Mouse (Mus musculus) embryonic facial prominence, embryonic 11.5 days (tissue): ENCODE data around the gene Arl9. TPM values are rescaled to one million over a fixed set of nuclear protein-coding genes. Genes with fewer than 3 reads are reported as not detected.

ENCODE experiments used
- ATAC-seq: fragments of 200-750 bp; cut with Nextera tagmentation; replicated peaks from 2 replicates; pipeline ENCODE4 v1.8.0; 2017; ENCODE audit warnings: low read depth; ENCODE audit not compliant: insufficient number of reproducible peaks, low FRiP score, low TSS enrichment
- DNase-seq: peaks from one replicate; pipeline ENCODE4 v3.0.0-alpha.2; 2015; ENCODE audit warnings: low spot score
- H3K27ac ChIP-seq: fragments of 300-500 bp; sonication (generic); replicated peaks from 2 replicates; pipeline ENCODE4 v1.5.1; 2014; ENCODE audit warnings: mild to moderate bottlenecking, low read depth, low read length, control low read depth
- H3K27me3 ChIP-seq: fragments of 300-500 bp; sonication (generic); 2 replicates; pipeline ENCODE4 v1.6.1; 2014; ENCODE audit warnings: mild to moderate bottlenecking, low read length, moderate library complexity, mixed read lengths; ENCODE audit not compliant: control insufficient read depth, insufficient read depth
- H3K36me3 ChIP-seq: fragments of 300-500 bp; sonication (generic); replicated peaks from 2 replicates; pipeline ENCODE4 v1.6.1; 2014; ENCODE audit warnings: low read depth, mild to moderate bottlenecking, low read length, moderate library complexity, mixed read lengths; ENCODE audit not compliant: control insufficient read depth, insufficient read depth
- H3K4me1 ChIP-seq: fragments of 300-500 bp; sonication (generic); 2 replicates; pipeline ENCODE4 v1.6.1; 2014; ENCODE audit warnings: low read length, mixed read lengths; ENCODE audit not compliant: control insufficient read depth, insufficient read depth
- H3K4me2 ChIP-seq: fragments of 300-500 bp; sonication (generic); 2 replicates; pipeline ENCODE4 v1.6.1; 2014; ENCODE audit warnings: low read depth, mild to moderate bottlenecking, control low read depth, low read length, moderate library complexity
- H3K4me3 ChIP-seq: fragments of 300-500 bp; sonication (generic); 2 replicates; pipeline ENCODE4 v1.5.1; 2014; ENCODE audit warnings: low read depth, low read length, control low read depth
- H3K9ac ChIP-seq: fragments of 300-500 bp; sonication (generic); replicated peaks from 2 replicates; pipeline ENCODE4 v1.6.1; 2014; ENCODE audit warnings: mild to moderate bottlenecking, control low read depth, low read length
- H3K9me3 ChIP-seq: fragments of 300-500 bp; sonication (generic); replicated peaks from 2 replicates; pipeline ENCODE4 v1.6.1; 2016; ENCODE audit warnings: mild to moderate bottlenecking, low read length, inconsistent platforms, mixed read lengths; ENCODE audit not compliant: control insufficient read depth
- WGBS: fragments of 180-500 bp; shearing (Covaris S2); extraction: QIAGEN DNeasy Blood & Tissue Kit; methylation state at CpG from one replicate; pipeline ENCODE4 v1.1.7; 2014; 5-methylcytosine and 5-hydroxymethylcytosine counted together
- polyA plus RNA-seq: library from polyadenylated mRNA; unstranded; fragments of >200 nt; fragmentation: Nextera tagmentation; extraction: Ambion mirVana; gene quantifications from 2 replicates; pipeline ENCODE4 v1.2.1, GENCODE M21; 2014

Gene Arl9
- not detected in 2 replicates for polyA plus RNA-seq

- no peak within 1 kb of the TSS for H3K4me2 ChIP-seq
- H3K4me1 ChIP-seq, result no peaks in the 10 kb centered on the region
- no peak within 1 kb of the TSS for H3K27ac ChIP-seq
- H3K9me3 ChIP-seq, result no peaks in the 10 kb centered on the region
- 97% methylated on average over 6 of the region's 6 CpGs for WGBS
- no peak within 1 kb of the TSS for H3K4me3 ChIP-seq
- H3K27me3 ChIP-seq, result no peaks in the 10 kb centered on the region
- H3K36me3 ChIP-seq, result no peaks in the 10 kb centered on the region
- no peak for DNase-seq
- H3K9ac ChIP-seq, result no peak within 1 kb of the TSS
- no peak for ATAC-seq
Observed at GRCm38 (mm10) chr5:77004051-77004821, at the start of gene Arl9. Gene Arl9, plus strand, starts transcription at chr5:77004055.

- WGBS, result 88% methylated on average over 6 of the region's 6 CpGs
- Histone ChIP-seq H3K4me2 (no peak overlapping the region), H3K9ac (no peak overlapping the region), H3K4me3 (no peak overlapping the region), H3K9me3 (no peaks in the 10 kb centered on the region), H3K4me1 (no peaks in the 10 kb centered on the region; the same call in 1 of the 2 replicates), H3K27ac (no peak overlapping the region), H3K27me3 (no peaks in the 10 kb centered on the region), H3K36me3 (peaks cover 2% of the 10 kb centered on the region)
- DNase-seq, result no peak
- ATAC-seq, result no peak
Observed at GRCm38 (mm10) chr5:76954271-76954900, 49.5 kb upstream of the Arl9 start.

GRCm38 (mm10) chr5:76955474-76955873, 48.4 kb upstream of the Arl9 start:
- Histone ChIP-seq H3K27me3 (no peaks in the 10 kb centered on the region), H3K4me1 (no peaks in the 10 kb centered on the region; the same call in 1 of the 2 replicates), H3K4me3 (no peak overlapping the region), H3K4me2 (no peak overlapping the region), H3K27ac (no peak overlapping the region), H3K36me3 (peaks cover 6% of the 10 kb centered on the region), H3K9me3 (no peaks in the 10 kb centered on the region), H3K9ac (no peak overlapping the region)
- ATAC-seq, result no peak
- WGBS, result 77% methylated on average over 4 of the region's 4 CpGs
- no peak for DNase-seq

DNA sequence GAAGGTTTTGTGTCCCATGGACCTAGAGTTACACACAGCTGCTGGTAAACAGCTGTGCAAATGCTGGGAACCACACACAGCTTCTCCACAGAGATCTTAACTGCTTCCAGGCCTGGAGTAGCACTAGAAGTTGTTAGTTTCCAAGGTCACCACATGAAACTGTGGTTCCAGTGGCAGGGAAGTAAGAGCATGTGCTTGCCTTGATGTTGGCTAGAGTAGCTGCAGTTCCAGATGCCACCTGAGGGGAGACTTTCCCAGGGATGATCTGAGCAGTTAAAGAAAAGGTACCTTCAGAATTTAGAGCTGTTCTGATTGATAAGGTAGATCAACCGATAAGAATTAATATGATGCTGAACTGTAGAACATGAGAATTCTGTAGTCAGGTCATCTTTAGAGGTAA, 45.9 kb upstream of the Arl9 start:
- Histone ChIP-seq H3K9me3 (no peaks in the 10 kb centered on the region), H3K9ac (no peak overlapping the region), H3K4me2 (no peak overlapping the region), H3K36me3 (peaks cover 6% of the 10 kb centered on the region), H3K4me3 (no peak overlapping the region), H3K27me3 (no peaks in the 10 kb centered on the region), H3K4me1 (no peaks in the 10 kb centered on the region; the same call in 1 of the 2 replicates), H3K27ac (no peak overlapping the region)
- no peak for ATAC-seq
- peak; percentile 22 for DNase-seq
- 96% methylated on average over 1 of the region's 1 CpGs for WGBS

GRCm38 (mm10) chr5:76959587-76959986, 44.3 kb upstream of the Arl9 start:
- DNase-seq (no peak), ATAC-seq (no peak)
- H3K27ac ChIP-seq, result no peak overlapping the region
- H3K4me2 ChIP-seq, result no peak overlapping the region
- no peaks in the 10 kb centered on the region; the same call in 1 of the 2 replicates for H3K4me1 ChIP-seq
- no peak overlapping the region for H3K4me3 ChIP-seq
- no peaks in the 10 kb centered on the region for H3K9me3 ChIP-seq
- WGBS, result 89% methylated on average over 5 of the region's 5 CpGs
- peaks cover 8% of the 10 kb centered on the region for H3K36me3 ChIP-seq
- no peak overlapping the region for H3K9ac ChIP-seq
- H3K27me3 ChIP-seq, result no peaks in the 10 kb centered on the region

- no peaks in the 10 kb centered on the region for H3K9me3 ChIP-seq
- no peaks in the 10 kb centered on the region for H3K27me3 ChIP-seq
- H3K4me2 ChIP-seq, result no peak overlapping the region
- no peak overlapping the region for H3K9ac ChIP-seq
- no peak overlapping the region for H3K4me3 ChIP-seq
- ATAC-seq (no peak), DNase-seq (peak; percentile 8)
- no peak overlapping the region for H3K27ac ChIP-seq
- no peaks in the 10 kb centered on the region for H3K4me1 ChIP-seq
- WGBS, result 63% methylated on average over 11 of the region's 11 CpGs
- peaks cover 8% of the 10 kb centered on the region for H3K36me3 ChIP-seq
Observed at GRCm38 (mm10) chr5:76962545-76962944, 41.3 kb upstream of the Arl9 start.

DNA sequence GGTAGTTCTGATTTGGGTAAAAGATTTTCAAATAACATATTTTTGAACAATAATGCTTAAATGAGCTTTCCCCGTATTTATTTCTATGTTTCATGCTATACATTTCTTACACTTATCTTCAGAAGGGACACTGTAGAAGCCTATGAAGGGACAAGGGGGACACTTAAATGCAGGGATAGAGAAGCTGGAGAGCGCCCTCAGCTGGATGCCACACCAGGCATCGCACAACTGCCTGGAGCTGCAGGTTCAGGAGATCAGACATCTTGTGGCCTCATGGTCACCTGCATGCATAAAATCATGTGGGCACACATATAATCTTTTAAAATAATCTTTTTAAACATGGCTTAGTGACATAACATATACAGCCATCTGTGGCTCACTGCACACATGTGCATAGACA, 39.2 kb upstream of the Arl9 start:
- no peak for ATAC-seq
- H3K4me1 ChIP-seq, result no peaks in the 10 kb centered on the region

DNA sequence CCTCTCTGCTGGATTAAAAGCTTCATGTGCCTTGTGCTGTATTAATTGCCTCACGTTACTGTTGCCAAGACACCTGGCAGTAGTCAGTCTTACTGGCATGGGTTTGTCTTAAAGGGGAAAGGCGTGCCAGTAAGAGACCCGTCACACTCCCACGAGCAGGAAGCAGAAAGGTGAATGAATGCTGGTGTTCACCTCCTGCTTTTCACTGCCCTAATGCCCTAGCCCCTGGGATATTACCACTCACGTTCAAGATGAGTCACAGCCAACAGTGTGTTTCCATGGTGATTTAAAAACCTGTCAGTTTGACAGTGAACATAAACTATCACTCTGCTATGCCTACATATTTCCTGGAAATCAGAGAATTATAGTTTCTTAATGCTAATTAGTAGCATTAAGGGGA, 34.6 kb upstream of the Arl9 start:
- DNase-seq, result no peak
- WGBS, result 77% methylated on average over 5 of the region's 5 CpGs

More for the DNA sequence above, 39.2 kb upstream of the Arl9 start:
- H3K27me3 ChIP-seq, result no peaks in the 10 kb centered on the region
- no peak overlapping the region for H3K9ac ChIP-seq
- WGBS, result 85% methylated on average over 3 of the region's 3 CpGs
- H3K9me3 ChIP-seq, result no peaks in the 10 kb centered on the region
- no peak overlapping the region for H3K4me2 ChIP-seq
- no peak overlapping the region for H3K4me3 ChIP-seq
- peaks cover 3% of the 10 kb centered on the region for H3K36me3 ChIP-seq
- no peak overlapping the region for H3K27ac ChIP-seq
- no peak for DNase-seq

More for the DNA sequence above, 34.6 kb upstream of the Arl9 start:
- H3K4me3 ChIP-seq, result no peak overlapping the region
- no peak overlapping the region for H3K9ac ChIP-seq
- H3K4me2 ChIP-seq, result no peak overlapping the region
- H3K9me3 ChIP-seq, result no peaks in the 10 kb centered on the region
- H3K36me3 ChIP-seq, result no peaks in the 10 kb centered on the region; the same call in 1 of the 2 replicates
- no peaks in the 10 kb centered on the region; the same call in 1 of the 2 replicates for H3K4me1 ChIP-seq
- H3K27me3 ChIP-seq, result no peaks in the 10 kb centered on the region
- ATAC-seq, result no peak
- no peak overlapping the region for H3K27ac ChIP-seq
